Mouse (Mus musculus): ENCODE measurements around the gene Vac14. TPM values are rescaled to one million over a fixed set of nuclear protein-coding genes. Genes with fewer than 3 reads are reported as not detected.
A peak's percentile ranks its signal among the peaks of the same experiment; 100 is the strongest.

Vac14 gene
- 5.9 and 6.5 TPM in 2 replicates for polyA plus RNA-seq (2012)

- H3K27me3 ChIP-seq (ENCODE audit: control insufficient read depth), result peaks cover 2% of the 10 kb centered on the region
- H3K4me3 ChIP-seq (replicated peaks), result peak within 1 kb of the TSS; percentile 99
- H3K9me3 ChIP-seq (ENCODE audit: control insufficient read depth, low read length), result no peaks in the 10 kb centered on the region
- H3K4me1 ChIP-seq (ENCODE audit: control insufficient read depth), result peaks cover 43% of the 10 kb centered on the region
- TF ChIP-seq GATA1 (IDR thresholded peaks at IDR 0.05; ENCODE audit: low read length) (no peak), TAL1 (IDR thresholded peaks at IDR 0.05; ENCODE audit: low read length) (no peak)
- H3K36me3 ChIP-seq (ENCODE audit: control insufficient read depth), result peaks cover 4% of the 10 kb centered on the region
These were observed at the start of gene Vac14 for GRCm38 (mm10) chr8:110618391-110619207. TSS of gene Vac14 (plus strand) at chr8:110618585.

- H3K27me3 ChIP-seq (ENCODE audit: control insufficient read depth), result no peaks in the 10 kb centered on the region
- TF ChIP-seq TAL1 (IDR thresholded peaks at IDR 0.05; ENCODE audit: low read length) (no peak), GATA1 (IDR thresholded peaks at IDR 0.05; ENCODE audit: low read length) (no peak)
- no peak overlapping the region for H3K4me3 ChIP-seq (replicated peaks)
- no peaks in the 10 kb centered on the region for H3K36me3 ChIP-seq (ENCODE audit: control insufficient read depth)
- H3K4me1 ChIP-seq (ENCODE audit: control insufficient read depth), result no peaks in the 10 kb centered on the region
- no peaks in the 10 kb centered on the region for H3K9me3 ChIP-seq (ENCODE audit: control insufficient read depth, low read length)
These were observed 25.7 kb upstream of the Vac14 start for GRCm38 (mm10) chr8:110592641-110593040.

DNA sequence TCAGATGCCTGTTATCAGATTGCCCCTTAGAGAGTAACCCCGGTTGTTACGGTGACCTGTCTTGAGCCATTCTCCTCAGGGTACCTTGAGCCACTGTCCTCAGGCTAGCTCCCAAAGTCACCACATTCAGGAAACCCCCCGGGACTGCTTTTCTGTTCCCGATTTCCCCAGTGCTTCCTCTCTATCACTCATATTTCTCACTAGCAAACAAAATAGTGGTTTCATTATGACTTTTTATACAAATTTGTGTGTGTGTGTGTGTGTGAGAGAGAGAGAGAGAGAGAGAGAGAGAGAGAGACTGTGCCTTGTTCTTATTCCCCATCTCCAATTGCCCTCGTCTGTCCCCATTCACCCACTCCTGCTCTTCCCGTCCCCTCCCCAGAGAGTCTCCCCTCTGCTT is 24.2 kb upstream of the Vac14 start:
- no peak overlapping the region for H3K4me3 ChIP-seq (replicated peaks)
- H3K27me3 ChIP-seq (ENCODE audit: control insufficient read depth), result no peaks in the 10 kb centered on the region
- no peaks in the 10 kb centered on the region for H3K4me1 ChIP-seq (ENCODE audit: control insufficient read depth)
- H3K9me3 ChIP-seq (ENCODE audit: control insufficient read depth, low read length), result no peaks in the 10 kb centered on the region
- H3K36me3 ChIP-seq (ENCODE audit: control insufficient read depth), result no peaks in the 10 kb centered on the region
- TF ChIP-seq TAL1 (IDR thresholded peaks at IDR 0.05; ENCODE audit: low read length) (no peak), GATA1 (IDR thresholded peaks at IDR 0.05; ENCODE audit: low read length) (no peak)

DNA sequence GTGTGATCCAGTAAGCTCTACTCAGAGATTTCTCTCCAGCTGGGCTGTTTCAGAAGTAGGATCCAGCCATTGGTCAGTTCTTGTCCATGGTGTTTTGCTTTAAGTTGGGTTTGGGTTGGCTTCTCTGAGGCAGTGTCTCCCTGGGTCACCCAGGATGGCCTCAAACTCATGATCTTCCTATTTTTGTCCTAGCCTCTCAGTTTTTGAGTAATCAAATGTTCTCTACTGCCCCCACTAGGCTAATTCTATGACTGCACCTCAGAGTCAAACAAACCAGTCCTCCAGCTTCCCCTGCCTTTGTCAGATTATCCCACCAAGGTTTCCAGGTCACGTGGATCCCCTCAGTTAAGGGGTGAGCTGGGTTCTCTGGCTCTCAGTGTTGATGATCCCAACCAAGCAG is 13.8 kb upstream of the Vac14 start:
- TF ChIP-seq GATA1 (IDR thresholded peaks at IDR 0.05; ENCODE audit: low read length) (no peak), TAL1 (IDR thresholded peaks at IDR 0.05; ENCODE audit: low read length) (no peak)
- H3K27me3 ChIP-seq (ENCODE audit: control insufficient read depth), result no peaks in the 10 kb centered on the region
- H3K9me3 ChIP-seq (ENCODE audit: control insufficient read depth, low read length), result no peaks in the 10 kb centered on the region
- H3K4me1 ChIP-seq (ENCODE audit: control insufficient read depth), result no peaks in the 10 kb centered on the region
- H3K36me3 ChIP-seq (ENCODE audit: control insufficient read depth), result no peaks in the 10 kb centered on the region
- no peak overlapping the region for H3K4me3 ChIP-seq (replicated peaks)

GRCm38 (mm10) chr8:110605401-110606015 is 12.9 kb upstream of the Vac14 start:
- Histone ChIP-seq H3K27me3 (ENCODE audit: control insufficient read depth) (no peaks in the 10 kb centered on the region), H3K4me3 (replicated peaks) (no peak overlapping the region), H3K9me3 (ENCODE audit: control insufficient read depth, low read length) (no peaks in the 10 kb centered on the region), H3K36me3 (ENCODE audit: control insufficient read depth) (no peaks in the 10 kb centered on the region), H3K4me1 (ENCODE audit: control insufficient read depth) (no peaks in the 10 kb centered on the region)
- TF ChIP-seq TAL1 (IDR thresholded peaks at IDR 0.05; ENCODE audit: low read length) (no peak), GATA1 (IDR thresholded peaks at IDR 0.05; ENCODE audit: low read length) (no peak)

GRCm38 (mm10) chr8:110615730-110616129 is 2.7 kb upstream of the Vac14 start:
- H3K36me3 ChIP-seq (ENCODE audit: control insufficient read depth), result peaks cover 2% of the 10 kb centered on the region
- no peak overlapping the region for H3K4me3 ChIP-seq (replicated peaks)
- H3K4me1 ChIP-seq (ENCODE audit: control insufficient read depth), result peaks cover 36% of the 10 kb centered on the region
- H3K9me3 ChIP-seq (ENCODE audit: control insufficient read depth, low read length), result no peaks in the 10 kb centered on the region
- peaks cover 2% of the 10 kb centered on the region for H3K27me3 ChIP-seq (ENCODE audit: control insufficient read depth)
- TF ChIP-seq GATA1 (IDR thresholded peaks at IDR 0.05; ENCODE audit: low read length) (no peak), TAL1 (IDR thresholded peaks at IDR 0.05; ENCODE audit: low read length) (no peak)

DNA sequence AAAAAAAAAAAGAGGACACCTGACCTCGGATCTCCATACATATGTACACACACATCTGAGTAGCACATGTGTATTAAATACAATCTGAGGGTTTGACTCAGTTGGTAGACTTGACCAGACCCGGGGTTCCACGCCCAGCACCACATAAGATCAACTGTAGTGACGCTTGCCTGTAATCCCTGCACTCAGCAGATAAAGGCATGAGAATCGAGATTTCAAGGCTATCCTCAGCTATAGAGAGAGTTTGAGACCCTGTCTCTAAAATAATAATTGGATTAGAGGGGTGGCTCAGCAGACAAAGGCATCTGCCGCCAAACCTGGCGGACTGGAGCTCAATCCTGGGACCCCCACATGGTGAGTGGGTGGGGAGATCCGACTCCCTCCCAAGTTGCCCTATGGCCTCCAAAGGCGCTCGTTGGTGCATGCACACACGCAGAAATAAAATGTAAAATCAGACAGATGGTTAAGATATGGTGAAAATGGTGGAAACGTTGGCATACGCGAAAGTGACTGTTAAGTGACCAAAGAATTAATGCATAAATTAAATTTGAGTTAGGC is 505 bp upstream of the Vac14 start:
- Histone ChIP-seq H3K4me1 (ENCODE audit: control insufficient read depth) (peaks cover 43% of the 10 kb centered on the region), H3K4me3 (replicated peaks) (peak overlapping the region; percentile 99), H3K36me3 (ENCODE audit: control insufficient read depth) (peaks cover 4% of the 10 kb centered on the region), H3K27me3 (ENCODE audit: control insufficient read depth) (peaks cover 2% of the 10 kb centered on the region), H3K9me3 (ENCODE audit: control insufficient read depth, low read length) (no peaks in the 10 kb centered on the region)
- no peak for TF ChIP-seq TAL1 (IDR thresholded peaks at IDR 0.05; ENCODE audit: low read length)
- TF ChIP-seq GATA1 (IDR thresholded peaks at IDR 0.05; ENCODE audit: low read length), result no peak

- Histone ChIP-seq H3K9me3 (ENCODE audit: control insufficient read depth, low read length) (no peaks in the 10 kb centered on the region), H3K27me3 (ENCODE audit: control insufficient read depth) (peaks cover 2% of the 10 kb centered on the region), H3K36me3 (ENCODE audit: control insufficient read depth) (peaks cover 4% of the 10 kb centered on the region), H3K4me3 (replicated peaks) (peak overlapping the region; percentile 99), H3K4me1 (ENCODE audit: control insufficient read depth) (peaks cover 45% of the 10 kb centered on the region)
- TF ChIP-seq TAL1 (IDR thresholded peaks at IDR 0.05; ENCODE audit: low read length) (no peak), GATA1 (IDR thresholded peaks at IDR 0.05; ENCODE audit: low read length) (no peak)
These were observed 806 bp downstream of the Vac14 start for GRCm38 (mm10) chr8:110619208-110619574.

GRCm38 (mm10) chr8:110619919-110620318 is 1.5 kb downstream of the Vac14 start:
- Histone ChIP-seq H3K27me3 (ENCODE audit: control insufficient read depth) (peaks cover 2% of the 10 kb centered on the region), H3K4me3 (replicated peaks) (peak overlapping the region; percentile 99), H3K9me3 (ENCODE audit: control insufficient read depth, low read length) (no peaks in the 10 kb centered on the region), H3K36me3 (ENCODE audit: control insufficient read depth) (peaks cover 4% of the 10 kb centered on the region), H3K4me1 (ENCODE audit: control insufficient read depth) (peaks cover 45% of the 10 kb centered on the region)
- TF ChIP-seq GATA1 (IDR thresholded peaks at IDR 0.05; ENCODE audit: low read length) (no peak), TAL1 (IDR thresholded peaks at IDR 0.05; ENCODE audit: low read length) (no peak)
